Mouse (Mus musculus) frontal cortex, postnatal 36 days (tissue): ENCODE measurements at regions not wholly inside any gene's neighbourhood (a gene's known extent, or its start where the extent isn't known, plus 50 kb on each side); places are given as distances from the start of the nearest gene placed in this dataset.

ENCODE experiments used
- DNase-seq, 2 experiments: peaks; one replicate each; pipeline ENCODE4 v3.0.0; 2022; ENCODE audit warnings: low spot score in 2 of 2

GRCm38 (mm10) chr13:83988517-83988916 is 233.6 kb upstream of the Tmem161b start:
- peak in 1 of 2 experiments; percentile 15 for DNase-seq

DNA sequence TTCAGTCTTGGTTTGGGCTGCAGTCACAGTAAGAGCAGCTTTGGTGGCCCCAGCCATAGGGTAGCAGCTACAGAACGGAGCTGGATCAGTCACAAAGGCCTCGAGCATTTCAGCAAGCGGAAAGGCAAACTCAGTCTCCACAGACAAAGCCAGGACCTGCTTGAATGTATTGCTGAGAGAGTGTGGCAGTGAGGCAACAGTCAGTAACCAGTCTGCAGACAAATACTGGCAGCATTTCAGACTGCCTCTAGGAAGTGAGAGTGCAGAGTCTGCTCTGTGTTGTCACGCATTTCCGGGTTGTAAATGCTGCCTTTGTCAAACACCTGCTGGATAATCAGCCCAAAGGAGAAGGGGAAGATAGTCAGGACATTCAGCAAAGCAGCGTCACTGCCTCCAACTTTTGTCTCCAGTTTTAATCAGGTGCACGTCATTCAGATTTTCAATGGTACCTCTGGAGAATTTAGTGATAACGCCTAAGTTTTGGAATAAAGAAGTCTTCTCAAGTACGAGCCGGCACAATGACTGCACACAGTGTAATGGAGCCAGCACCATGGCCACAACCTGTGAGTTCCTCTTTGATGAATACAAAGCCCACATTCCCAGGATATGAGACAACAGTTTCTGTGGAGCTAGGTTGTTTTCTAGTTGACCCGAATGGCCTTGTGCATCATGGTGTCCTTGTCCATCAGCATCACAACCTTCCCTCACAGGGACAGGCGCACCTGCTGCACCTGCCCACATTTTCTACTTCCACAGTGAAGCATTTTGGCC is 224.3 kb upstream of the Tmem161b start:
- DNase-seq: no peak

DNA sequence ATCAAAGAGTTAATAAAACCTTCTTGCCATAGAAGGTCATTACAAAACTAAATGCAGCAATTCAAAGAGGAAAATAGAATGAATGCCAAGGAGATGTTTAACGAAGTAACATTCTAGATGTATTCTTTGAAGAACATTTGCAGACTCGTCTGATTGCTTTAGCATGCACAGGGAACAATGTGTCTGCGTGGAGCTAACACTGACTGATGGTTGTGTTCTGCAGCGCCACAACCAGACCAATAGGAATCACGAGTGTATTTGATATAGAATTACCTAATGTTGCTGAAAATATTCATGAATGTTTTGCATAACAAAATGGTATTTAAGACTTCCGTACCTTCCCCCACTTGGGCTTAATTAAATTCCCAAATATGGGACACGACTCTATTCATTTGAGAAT is 200.3 kb upstream of the Tmem161b start:
- no peak for DNase-seq

DNA sequence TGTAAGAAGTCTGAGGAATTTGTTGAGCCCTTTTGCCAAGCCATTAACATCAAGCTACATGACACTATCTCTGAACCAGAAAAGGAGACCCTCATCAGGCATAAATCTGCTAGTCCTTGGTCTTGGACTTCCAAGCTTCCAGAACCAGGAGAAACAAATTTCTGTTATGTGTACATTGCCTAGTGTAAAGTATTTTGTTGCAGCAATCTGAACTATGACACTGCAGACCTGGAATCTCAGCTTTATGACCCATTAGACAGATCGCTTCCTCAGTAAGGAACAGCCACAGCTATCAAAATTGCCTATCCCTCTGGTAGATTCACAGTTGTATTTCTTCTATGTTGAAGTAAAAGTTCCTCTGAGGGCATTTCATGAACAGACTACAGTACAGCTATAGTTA is 199.1 kb upstream of the Tmem161b start:
- no peak for DNase-seq

GRCm38 (mm10) chr13:84023637-84024036 is 198.5 kb upstream of the Tmem161b start:
- DNase-seq: no peak

- no peak for DNase-seq
These were observed 196.7 kb upstream of the Tmem161b start for GRCm38 (mm10) chr13:84025348-84025747.

DNA sequence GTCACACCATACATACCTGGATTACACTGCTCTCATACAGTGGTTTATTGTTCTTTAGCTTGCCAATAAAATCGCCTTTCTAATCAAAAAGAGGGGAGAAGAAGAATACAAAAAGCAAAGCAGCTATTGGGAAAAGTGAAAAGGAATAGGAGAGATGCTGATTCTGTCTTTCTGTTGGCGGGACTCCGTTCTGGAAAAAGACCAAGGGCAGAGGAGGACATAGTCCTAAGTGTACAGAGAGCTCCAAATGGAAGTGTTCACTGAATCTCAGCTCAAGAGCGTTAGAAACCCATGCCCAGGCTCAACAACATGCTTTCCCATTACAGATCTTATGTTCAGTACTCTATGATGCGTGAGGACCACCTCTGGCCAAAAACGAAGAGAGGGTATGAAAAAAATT is 174.4 kb upstream of the Tmem161b start:
- no peak for DNase-seq

- DNase-seq: no peak
These were observed 169.9 kb upstream of the Tmem161b start for GRCm38 (mm10) chr13:84052221-84052620.

GRCm38 (mm10) chr13:84054956-84055355 is 167.1 kb upstream of the Tmem161b start:
- no peak for DNase-seq

DNA sequence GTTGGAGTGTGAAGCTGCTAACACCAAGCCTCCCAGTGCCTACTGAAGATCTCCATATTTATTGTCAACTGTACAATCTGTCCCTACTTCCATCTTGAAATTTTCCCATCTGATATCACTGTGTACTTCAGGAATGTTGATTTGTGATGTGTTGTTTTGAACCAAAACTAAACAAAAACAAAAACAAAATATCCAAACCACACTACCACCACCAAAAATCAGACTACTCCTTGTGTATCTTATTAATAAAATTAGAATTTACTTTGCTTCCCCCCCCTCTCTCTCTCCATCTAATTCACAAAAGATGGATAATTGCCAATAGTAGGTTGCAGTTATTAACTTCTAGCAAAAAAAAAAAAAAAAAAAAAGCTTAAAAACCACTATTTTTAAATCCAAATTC is 166.5 kb upstream of the Tmem161b start:
- no peak for DNase-seq

GRCm38 (mm10) chr13:84056451-84056850 is 165.6 kb upstream of the Tmem161b start:
- DNase-seq: no peak

- no peak for DNase-seq
These were observed 165.1 kb upstream of the Tmem161b start for GRCm38 (mm10) chr13:84056998-84057397.

DNA sequence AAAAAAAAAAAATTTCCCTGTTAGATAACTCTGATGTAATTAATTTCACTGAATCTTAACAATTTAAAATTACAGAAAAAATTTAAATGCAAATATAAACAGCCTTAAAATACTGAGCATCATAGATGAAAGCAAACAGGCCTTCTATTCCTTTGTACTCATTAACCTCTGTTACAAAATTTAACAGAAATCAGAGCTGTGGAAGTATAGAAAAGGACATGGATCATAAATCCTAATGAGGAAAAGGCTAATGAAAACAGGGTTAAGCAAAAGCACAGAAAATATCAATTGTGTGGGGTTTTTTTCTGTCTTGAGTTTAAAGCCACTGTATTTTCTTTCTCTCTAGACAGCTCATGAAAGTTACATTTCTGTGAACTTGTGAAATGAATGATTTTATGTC is 164.6 kb upstream of the Tmem161b start:
- no peak for DNase-seq

DNA sequence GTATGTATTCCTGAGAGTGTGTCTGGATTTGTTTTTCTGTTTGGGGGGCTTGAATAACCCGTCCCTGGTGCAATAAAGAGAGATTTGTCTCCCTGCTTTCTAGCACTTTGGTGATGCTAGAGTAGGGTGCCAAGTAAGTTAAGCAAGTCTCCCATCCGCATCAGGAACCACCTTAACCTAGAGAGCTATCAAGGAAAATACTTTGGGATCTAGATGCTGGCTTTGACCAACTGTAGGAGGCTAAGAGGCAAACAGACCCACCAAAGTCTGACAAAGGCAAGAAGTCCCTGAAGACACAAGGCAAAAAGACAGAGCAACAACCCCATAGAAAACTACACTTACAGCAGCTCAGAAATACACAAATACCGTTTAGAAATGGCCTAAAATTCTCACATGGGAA is 163.8 kb upstream of the Tmem161b start:
- no peak for DNase-seq

- peak; percentile 64 for DNase-seq
These were observed 163.0 kb upstream of the Tmem161b start for GRCm38 (mm10) chr13:84059031-84059651.

GRCm38 (mm10) chr13:84059661-84060452 is 162.2 kb upstream of the Tmem161b start:
- no peak for DNase-seq

DNA sequence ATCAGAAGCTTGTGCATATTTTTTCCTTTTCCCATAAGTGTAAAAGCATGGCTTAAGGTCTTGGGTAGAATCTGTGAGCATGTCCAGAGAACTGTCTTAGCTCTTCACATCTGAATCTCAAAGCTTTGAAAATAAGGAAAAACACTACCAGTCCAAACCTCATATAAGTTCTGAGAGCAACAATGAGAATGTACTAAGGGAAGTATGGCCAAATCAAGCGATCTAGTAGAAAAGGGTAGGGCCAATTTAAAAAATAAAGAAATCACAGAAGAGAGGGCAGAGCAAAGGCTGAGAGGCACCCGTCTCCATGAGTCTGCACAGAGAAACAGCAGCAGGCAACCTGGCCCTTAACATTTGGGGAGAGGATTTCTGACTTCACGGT is 161.7 kb upstream of the Tmem161b start:
- no peak for DNase-seq

GRCm38 (mm10) chr13:84060906-84061305 is 161.2 kb upstream of the Tmem161b start:
- DNase-seq: no peak

GRCm38 (mm10) chr13:84061820-84062480 is 160.1 kb upstream of the Tmem161b start:
- DNase-seq: no peak

GRCm38 (mm10) chr13:84062616-84063015 is 159.5 kb upstream of the Tmem161b start:
- peak in 1 of 2 experiments; percentile 33 for DNase-seq

DNA sequence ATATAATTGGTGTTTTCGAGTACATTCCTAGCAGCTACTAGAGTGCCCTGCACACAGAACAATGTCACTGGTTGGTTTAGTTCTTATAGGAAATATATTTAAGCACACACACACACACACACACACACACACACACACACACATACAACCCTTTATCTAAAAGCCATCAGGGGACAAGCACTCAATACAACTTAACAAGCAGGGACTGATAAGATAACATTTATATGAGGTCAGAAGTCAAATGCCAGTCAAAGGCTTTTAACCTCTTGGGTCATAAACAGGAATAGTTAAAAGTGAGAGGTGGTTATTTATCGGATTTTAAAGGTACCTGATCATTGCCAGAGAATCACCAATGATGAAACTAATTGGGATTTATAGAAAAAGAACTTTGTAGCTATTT is 158.7 kb upstream of the Tmem161b start:
- no peak for DNase-seq

DNA sequence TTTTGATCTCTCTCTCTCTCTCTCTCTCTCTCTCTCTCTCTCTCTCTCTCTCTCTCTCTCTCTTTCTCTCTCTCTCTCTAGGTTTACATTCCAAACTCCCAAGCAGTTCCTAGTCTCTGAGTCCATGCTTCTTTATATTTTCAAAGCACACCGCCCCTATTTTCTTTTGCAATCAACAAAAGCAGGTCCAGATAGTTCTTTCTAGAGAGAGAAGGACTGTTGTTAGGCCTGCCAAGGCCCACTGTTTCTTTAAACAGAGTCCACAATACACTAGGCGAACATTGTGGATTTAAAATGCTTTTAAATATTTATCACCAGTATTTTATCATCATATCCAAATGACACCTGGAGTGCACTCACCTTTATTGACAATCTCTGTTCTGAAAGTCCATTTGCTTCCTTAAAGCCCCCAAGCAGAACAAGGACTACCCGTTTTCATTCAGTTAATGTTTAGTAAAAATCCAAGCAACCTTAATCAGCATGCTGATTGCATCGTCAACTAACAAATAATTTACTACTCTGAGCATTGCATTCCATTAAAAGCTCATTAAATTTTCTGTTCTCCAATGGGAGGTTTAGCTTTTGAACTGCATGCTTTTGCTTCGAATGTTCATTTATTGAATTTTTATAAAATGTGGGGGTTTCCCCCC is 157.7 kb upstream of the Tmem161b start:
- no peak for DNase-seq
